Mouse (Mus musculus): ENCODE results near the gene Tns1.

DNA sequence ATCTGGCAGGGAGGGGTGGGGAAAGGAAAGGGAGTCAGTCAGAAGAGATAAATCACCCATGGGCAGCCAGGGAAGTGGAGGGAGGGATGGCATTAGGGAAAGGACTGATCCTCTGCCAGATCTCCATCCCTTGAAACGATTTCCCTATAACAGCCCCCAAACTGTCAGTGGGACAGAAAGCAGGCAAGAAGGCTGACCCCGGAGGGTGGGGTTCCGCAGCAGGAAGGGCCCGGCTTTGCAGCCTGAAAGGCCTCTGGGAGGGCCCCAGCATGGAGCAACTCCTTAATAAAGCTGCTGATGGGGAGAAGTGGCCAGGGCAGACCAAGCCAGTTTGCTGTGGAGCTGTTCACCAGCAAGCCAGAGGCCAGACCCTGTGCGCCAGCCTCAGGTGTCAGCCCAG is 151.5 kb downstream of the Tns1 start:
- TF ChIP-seq CTCF (IDR thresholded peaks at IDR 0.05; ENCODE audit: insufficient read depth, low read length) (no peak), POLR2A (IDR thresholded peaks at IDR 0.05; ENCODE audit: borderline replicate concordance, extremely low read depth, low read depth, low read length) (no peak)

All from lung, adult 2 months (tissue).